Mouse (Mus musculus): ENCODE data around the gene Fmo2.
A peak's percentile ranks its signal among the peaks of the same experiment; 100 is the strongest.

Gene Fmo2

DNA sequence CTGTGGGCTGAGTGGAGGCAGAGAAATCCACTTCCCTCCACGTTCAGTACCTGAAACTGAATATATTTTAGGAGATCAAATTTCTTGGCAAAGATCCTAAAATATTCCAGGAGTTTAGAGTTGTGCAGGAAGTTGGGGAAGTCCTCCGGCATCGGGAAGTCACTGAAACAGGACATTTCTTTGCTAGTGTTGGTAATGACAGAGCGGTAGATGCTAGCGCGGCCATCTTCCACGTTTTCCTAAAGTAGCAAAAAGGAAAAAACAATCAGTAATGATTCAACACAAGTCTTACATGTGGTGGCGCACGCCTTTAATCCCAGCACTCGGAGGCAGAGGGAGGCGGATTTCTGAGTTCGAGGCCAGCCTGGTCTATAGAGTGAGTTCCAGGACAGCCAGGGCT lies 9.9 kb downstream of the Fmo2 start:
- no peak for DNase-seq

DNA sequence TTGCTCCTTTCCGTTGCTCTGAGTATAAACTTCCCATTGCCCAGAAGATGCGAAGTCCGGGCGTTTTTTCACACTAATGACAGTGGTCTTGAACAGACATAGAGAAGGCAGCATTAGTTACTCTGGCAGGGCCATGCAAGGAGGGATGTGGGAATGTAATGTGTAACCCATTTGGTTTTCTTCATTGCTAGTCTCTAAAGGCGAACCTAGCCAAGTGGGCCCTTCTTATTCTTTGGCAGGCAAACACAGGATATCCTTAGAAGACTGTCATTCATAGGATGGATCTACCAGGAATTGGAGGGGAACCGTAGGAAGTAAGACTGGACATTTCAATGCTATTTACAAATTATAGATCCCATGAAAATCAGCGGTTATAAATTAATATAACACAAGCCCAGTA lies 10.9 kb downstream of the Fmo2 start:
- no peak for DNase-seq

DNA sequence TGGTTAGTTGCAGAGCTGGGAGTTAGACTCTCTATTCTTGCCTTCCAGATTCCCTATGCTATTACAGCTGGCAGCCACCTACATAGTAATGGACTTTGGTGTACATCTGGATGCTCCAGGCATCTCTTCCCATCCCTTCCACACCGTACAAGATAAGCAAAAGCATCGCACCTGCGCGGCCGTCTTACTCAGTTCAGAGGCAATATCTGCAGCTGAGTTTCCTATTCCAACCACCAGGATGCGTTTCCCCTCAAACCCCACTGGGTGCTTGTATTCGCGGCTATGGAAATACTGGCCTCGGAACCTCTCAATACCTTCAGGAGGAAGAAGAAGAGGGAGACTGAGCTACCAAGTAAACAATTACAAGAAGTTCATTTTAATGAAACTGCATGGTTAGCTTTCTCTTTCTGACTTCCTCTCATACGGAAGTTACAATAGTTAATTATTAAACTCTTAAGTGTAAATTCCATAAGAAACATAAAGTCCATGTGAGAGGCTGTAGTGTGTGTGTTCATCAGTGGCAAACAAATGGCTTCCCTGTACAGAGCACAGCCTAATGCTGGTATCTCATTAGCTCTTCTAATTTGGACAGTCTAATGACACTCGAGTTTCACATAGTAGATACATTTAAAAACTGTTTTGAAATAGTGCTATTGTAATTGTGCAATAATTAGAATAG lies 12.2 kb downstream of the Fmo2 start:
- DNase-seq = no peak

DNA sequence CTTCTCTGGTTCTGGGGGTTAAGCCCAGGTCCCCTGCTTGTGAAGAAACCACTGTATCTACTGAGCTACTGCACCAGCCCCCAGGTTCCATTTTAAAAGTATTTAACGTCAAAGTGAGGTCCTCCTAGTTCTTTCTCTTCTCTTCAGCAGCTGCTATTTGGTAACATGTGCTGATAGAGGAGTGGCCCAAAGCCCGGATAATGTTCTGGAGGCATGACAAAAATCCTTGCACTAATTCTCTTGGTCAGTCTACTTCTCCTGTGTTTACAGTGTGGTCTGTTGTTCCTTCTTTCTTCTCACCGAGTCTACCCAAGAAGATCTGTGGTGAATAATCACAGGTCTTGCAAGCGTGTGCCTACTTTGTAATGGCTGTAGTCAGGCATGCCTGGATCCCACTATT lies 15.8 kb downstream of the Fmo2 start:
- no peak for DNase-seq

DNA sequence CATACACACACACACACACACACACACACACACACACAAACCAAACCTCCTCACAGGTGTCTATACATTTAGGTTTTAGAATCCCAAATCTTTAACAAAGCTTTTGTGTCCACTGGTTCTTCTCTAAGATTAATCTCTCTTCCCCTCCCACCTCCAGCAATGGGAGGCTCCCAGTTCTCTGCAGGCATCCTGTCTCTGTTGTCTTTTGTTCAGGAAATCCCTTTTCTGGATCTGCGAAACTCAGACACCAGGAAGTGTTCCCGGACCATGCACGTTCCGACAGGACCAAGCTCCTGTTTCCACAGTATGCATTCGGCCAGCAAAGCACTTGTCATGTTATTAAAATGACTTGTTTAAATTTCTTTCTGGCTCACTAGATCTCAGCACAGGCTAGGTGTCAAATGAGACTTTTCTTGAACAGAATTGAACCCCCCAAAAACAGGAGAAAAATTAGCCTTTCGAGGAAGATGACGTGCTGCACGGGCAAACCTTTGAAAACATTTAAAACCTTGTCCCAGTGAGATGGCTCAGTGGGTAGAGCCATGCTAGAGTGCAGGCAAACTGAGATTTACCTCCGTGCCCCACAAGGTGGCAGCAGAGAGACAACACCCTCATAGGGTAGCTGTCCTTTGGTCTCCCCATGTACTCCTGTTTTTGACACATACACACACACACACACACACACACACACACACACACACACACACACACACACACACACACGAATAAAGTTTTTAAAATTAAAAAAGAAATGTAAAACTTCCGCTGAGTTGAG lies 18.7 kb downstream of the Fmo2 start:
- peak; percentile 59 for DNase-seq

DNA sequence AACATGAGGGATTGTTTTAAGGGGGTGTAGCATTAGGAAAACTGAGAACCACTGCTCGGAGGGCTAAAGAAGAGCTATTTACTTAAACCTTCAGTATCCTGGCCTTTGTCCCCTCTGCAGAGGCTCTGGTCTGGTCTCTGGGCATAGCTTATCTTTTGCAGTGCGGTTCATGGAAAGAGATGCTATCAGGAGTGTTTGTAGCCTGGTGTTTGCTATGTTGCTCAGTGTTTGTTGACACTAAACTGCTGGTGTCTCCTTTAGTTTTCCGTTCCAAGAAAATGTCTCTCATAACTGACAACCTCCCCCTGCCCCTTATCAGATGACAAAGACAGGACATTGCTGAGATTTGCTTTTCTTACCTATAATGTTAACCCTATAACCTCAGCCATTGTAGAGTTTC lies 23.4 kb downstream of the Fmo2 start:
- DNase-seq = no peak

DNA sequence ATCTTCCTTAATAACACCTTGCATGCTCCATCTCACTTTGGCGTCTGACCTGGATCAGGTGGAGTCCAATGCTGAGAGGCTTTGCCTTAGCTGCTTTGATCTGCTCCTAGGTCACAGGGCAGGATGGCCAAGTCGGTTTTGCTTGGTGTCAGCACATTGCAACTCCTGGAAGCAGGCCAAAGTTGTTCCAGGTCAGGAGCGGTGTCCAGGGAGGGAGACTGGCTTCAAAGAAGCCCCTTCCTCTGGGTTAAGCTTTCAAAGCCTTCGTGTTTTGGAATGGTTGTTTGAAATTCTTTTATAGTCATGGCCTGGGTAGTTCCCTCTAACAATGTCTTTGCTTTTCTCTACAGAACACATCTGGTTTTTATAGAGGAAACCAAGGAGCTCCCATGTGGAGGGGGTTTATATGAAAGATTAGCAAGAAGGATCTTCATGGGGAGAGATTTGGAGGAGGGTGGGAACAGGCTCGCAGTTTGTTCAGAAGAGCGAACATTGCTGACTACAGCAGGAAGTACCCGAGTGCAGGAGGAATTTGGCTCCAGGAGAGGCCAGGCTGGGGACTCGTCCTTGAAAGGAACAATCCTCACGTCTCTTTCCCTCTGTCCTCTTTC lies 26.7 kb downstream of the Fmo2 start:
- DNase-seq = peak; percentile 47

DNA sequence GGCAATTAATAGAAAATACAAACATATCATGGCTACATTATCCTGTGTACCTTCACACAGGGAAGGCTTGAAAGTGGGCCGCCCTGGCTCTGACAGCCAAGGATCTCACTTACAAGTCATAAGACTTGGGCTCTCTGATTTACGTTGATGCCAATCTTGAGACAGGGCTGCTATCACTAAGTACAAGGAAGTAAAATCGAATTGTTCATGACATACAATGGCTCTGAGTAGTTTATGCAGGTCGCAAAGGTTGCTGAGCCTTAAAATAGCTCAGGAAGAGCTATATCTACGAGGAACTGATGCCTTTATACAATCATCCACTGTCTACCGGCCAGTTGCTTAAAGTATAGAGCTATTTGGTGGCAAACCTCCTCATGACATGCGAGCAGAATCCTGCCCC lies 27.5 kb downstream of the Fmo2 start:
- no peak for DNase-seq

DNA sequence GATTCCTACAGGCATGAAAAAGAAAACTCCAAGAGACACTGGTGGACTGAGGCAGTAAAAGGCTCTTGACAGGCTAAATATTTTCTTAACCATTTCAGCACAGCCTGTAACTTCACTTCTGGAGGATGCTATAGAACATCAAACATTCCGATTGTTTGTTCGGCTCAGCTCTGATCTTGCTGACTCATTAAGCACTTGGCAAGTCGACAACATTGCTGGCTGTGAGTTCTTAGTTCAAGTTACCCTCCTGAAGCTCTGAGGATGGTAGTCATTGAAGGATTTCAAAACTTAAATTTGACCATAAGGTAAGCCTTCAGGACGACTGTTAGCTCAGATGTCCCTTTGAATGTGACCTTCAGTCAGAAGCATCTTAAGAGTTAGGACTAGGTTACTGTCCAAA lies 31.1 kb downstream of the Fmo2 start:
- DNase-seq = no peak

DNA sequence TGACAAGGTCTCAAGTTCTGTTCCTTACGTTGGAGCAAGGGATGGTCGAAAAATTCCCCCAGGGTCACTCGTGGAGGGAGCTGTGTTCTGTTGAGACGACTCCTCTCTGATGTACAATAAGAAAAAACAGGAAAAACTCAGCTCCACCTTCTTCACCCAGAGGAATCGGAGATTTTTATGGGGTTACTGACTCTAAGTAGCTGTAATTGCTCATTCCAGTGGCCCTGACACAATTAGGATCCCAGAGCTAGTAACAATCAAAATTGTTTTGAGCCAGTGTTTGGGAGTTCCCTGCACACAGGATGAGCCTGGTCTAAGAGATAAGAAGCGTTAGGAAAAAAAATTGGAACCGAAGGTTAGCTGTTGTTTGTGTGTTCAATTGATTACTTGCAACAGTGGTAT lies 32.2 kb downstream of the Fmo2 start, which contains the start of gene Fmo1:
TSS of gene Fmo1 (minus strand) at position 331 of the 402 bp plus-strand sequence.
- DNase-seq = no peak

DNA sequence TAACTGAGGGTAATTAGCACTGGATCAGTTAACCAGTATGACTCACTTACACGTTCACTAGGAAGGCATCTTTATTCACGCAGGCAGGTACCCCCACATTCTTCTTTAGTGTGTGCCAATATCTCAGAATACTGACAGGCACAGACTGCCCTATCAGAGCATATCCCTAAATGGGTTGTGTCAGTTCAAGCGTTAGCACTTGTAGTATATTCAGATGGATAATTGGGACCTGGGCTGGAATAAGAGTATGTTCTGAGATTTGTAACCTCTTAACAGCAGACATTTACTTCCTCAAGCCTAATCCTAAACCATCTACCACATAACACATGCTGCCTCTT lies 33.1 kb downstream of the Fmo2 start:
- DNase-seq = no peak

DNA sequence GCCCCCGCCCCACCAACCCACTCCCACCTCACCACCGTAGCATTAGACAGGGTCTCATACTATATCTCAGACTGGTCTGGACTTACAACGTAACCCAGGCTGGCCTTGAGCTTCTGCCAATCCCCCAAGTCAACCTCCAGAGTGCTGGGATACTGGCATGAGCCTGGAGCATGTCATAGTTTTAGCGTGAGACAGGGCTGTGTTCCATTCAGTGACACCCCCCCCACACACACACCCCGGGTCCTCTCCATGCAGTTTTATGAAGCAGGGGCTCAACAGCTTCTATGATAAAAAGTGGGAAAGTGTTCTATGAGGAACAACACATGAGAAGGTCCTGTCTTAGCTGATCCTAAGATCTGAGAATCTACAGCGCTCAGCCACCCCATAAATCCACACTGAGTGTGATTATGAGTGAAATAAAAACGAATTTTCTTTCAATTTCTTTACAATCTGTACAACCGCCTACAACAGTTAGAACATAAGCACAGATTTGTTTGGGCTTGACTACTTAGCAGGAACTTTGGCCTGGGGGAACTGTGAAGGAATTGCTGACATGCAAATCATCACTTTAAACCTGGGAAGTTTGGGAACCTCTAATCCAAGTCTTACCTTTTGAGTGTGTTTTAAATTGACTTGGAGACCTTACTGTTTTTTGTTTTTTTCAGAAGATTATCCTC lies 33.6 kb downstream of the Fmo2 start:
- no peak for DNase-seq

DNA sequence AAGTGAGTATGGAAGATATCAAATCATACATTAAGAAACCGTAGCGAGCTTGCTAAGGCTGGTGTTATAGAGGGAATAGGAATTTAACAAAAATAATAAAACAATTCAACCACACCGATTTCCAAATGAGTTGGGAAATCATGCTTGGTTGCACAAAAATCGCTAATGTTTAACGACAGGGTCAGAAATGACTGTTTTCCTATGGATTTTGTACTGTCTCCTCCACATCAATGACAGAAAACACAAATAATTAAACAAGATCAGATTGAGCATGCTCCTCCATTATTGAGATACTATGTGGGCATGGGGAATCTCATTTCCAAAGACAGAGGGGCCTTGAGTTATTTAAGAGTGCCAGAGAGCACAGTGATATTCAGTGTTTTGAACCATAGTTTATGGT lies 34.2 kb downstream of the Fmo2 start:
- DNase-seq = no peak

DNA sequence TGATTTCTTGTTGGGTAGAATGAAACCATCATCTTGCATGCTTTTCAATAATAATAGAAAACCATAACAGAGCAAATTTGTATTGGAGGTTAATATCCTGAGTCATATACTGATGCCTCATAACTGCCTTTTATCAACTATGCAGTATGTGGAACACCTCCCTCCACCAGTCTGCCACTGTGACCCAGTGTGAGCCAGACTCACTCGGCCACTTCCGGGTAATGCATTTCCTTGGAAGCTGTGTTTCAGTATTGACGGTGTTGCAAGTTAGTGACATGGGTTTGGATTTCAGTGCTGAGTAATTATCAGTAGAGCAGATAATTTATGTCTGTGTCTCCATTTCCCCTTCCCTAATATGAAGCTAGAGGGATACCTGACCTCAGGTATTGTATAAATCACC lies 34.9 kb downstream of the Fmo2 start:
- no peak for DNase-seq

DNA sequence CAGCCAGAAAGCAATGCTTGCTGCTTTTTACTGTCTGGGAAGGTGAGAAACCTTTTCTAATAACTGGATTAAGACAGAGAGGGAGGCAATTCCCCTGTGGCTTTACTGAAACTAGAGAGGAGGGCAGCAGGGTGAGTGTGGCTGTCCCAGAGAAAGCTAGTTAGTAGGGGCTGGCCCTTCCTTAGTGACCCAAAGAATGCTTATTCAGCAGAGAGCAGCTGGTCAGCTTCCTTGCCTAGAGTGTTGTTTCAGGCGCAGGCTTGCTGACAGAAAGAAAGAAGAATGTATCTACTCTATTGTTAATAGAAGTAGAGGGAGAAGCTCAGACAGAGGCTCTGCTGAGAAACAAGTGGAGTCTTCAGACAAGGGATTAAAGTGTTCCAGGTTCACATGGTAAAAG lies 36.2 kb downstream of the Fmo2 start:
- DNase-seq = peak; percentile 37

DNA sequence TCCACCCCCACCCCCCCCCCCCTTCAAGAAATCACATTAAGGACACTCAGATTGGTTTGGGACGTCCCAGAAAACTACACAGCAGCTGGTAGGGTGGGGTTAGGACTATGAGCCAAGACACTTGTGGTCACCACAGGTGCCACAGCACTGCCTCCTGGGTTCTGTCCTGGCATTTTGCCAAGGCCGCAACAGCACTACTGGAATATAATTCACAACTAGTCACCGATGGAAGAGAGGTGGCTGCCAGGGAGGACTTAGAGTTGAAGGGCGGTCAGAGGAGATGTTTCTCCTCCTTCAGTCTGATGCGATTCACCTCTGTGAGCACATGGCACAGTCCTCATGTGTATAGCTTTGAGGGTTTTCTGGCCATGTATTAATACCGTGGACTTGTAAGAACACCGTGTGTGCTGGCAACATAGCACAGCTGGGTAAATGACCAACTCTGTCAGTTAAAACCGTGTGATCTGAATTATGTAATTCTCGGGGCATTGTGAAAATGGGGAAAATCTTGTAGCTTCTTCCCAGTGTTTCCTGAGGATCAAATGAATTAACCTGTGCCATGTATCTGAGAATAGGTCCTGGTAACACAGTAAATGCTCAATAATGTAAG lies 38.4 kb downstream of the Fmo2 start:
- no peak for DNase-seq

DNA sequence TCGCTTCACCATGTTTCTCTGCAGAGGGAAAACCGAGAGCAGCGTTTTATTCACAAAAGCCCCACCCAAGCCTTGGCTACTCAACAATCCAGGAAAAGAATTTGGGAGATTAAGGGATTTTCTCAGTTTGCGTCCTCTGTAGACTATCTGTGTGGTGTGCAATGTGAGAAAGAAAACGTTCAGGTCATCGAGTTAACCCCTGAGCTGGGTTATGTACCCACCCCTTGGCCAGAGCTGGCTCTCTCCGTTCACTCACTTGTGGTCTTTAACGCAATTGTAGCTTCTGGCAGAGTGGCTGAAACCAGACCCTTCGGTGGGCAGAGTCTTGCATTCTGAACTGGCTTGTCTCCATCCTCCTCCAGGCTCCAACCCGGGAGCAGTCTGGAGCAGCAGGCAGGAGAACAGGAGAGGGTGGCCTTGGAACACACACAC lies 39.0 kb downstream of the Fmo2 start:
- DNase-seq = no peak

DNA sequence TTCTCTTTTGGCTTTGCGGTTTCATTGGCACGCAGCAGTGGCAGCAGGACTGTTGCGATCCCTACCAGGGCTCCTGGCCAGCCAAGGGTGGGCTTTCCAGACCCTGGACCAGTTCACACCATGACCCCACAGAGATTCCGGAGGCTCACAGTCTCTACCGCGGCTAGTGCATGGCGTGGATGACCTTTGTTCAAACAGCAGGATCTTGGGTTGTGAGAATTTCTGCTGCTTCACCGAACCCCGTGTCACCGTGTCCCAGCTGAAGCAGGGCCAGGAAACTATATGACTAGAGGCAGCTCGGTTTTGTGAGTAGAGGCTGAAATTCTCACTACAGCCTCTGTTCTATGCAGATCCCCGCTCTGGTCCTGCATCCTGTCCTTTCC lies 39.8 kb downstream of the Fmo2 start:
- DNase-seq = no peak

DNA sequence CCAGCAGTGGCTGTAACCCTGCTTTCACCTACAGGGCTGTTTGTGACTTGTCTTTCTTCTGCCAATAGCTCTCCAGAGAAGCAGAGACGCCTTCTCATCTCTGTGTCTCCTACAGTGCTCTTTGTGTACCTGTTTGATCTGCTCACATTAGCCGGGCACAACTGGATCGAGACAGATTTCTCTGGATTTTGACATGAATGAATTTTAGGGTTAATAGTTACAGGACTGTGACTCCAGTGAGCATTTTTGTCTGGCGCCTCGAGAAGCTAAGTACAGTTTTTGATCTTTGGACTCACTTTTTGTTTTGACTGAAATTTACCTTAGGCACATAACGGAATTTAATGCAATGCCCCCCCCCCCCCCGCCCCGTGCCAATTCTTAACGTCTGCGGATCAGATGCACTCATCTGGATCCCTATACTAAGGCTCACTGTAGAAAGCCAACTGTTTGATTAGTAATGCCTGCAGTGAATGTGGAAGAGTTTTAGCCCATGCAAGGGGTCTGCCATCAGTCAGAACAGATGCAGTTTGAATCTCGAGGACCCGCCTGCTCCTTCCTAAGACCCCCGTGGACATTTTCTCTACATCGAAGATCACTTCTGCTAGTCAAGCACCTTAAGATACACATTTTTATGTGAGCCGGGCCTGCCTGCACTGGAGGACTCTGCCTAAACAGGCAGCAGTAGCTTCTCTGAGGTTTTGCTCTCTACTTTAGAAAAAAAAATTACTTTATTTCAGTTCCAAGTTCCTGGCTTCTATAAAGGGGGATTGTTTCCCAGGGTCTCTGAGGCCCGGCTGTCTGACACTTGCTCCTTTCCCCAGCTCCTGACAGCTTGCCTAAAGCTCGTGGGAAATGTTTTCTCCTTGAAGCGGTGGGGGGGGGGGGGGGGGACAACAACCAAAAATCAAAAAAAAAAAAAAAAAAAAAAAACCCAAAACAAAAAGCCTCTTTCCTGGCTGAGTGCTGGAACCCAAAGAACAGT lies 40.5 kb downstream of the Fmo2 start:
- DNase-seq = no peak

DNA sequence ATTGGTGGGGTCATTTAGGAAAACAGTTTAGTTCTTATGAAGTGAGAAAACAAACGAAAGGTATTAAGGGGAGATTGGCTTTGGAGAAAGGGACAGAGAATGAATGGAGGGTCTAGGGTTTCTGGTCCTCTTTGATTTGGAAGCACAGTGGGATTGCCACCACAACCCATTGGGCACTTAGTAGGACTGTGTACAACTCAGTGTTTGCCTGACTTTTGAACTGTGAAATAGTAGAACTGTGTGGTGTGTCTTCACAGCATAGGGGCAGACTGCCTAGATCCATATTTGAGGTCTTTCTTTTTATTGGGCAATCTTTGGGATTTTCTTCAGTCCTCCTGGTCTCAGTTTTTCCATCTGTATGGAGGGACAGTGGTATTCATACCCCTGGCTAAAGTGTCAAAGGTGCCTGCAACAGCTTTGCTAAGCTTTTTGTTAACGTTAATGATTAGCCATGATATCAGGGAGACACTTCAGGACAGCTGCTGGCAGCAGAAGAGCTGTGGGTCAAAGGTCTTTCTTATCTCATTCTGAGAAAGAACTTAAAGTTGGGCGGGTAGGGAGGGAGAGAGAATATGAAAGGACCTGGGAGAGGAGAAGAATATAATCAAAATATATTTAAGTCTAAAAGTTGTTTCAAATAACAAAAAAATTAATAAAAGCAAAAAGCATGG lies 44.6 kb downstream of the Fmo2 start:
- no peak for DNase-seq

DNA sequence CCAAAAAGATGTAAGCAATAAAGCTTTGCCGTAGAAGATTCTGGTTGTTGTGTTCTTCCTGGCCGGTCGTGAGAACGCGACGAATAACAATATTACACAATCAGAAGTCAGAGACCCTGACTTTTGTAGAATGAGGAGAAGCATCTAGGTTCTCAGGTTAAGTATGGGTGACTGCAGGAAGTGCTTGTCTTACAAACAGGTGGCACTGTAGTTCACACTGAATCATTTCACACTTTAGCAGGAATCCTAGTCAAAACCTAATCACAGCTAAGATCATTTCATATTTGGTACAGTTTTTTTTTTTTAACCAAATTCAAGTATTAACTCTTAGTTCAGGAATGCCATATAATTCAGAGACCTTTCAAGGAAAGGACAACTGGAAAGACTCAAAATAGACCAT lies 51.0 kb downstream of the Fmo2 start:
- no peak for DNase-seq

DNA sequence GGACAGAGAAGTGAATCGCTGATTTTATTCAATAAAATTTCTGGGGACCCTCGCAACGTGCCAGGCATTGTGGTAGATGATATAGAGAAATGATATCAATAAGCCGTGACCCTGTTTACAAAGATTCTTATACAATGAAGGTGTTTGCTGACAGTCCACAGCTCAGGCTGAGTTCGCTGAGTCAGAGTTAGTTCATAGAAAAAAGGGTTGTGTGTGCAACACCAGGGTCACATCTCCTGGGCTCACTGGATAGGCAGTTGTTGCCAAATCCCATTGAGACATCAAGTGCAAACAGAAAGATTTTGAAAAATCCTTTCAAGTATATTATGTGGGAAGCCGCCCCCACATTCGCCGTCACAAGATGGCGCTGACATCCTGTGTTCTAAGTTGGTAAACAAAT lies 58.3 kb downstream of the Fmo2 start:
- DNase-seq = no peak

All from embryo, embryonic 11 days (tissue).